Mouse (Mus musculus) spleen, adult 2 months (tissue): ENCODE measurements around the gene Vmn1r113. TPM values are rescaled to one million over a fixed set of nuclear protein-coding genes. Genes with fewer than 3 reads are reported as not detected.
"Not testable (repeated sequence)": the region's sequence is repeated elsewhere in the genome, so short reads cannot be mapped to it uniquely, and the experiment has no call there.

Source experiments
- DNase-seq, 2 experiments: peaks; one replicate each; pipeline versions ENCODE4 v3.0.0 to v3.0.0-alpha.2; 2012 to 2021; ENCODE audit warnings: low spot score in 2 of 2, low read depth in 1 of 2
- H3K27ac ChIP-seq: fragments of 200-500 bp; 2 replicates; pipeline ENCODE4 v1.5.1; 2012; ENCODE audit warnings: low read length, inconsistent platforms; ENCODE audit not compliant: insufficient read depth
- H3K27me3 ChIP-seq: fragments of 200-500 bp; 2 replicates; pipeline ENCODE4 v1.6.1; 2012; ENCODE audit warnings: mild to moderate bottlenecking, moderate library complexity, low read length, inconsistent platforms; ENCODE audit not compliant: control insufficient read depth, insufficient read depth
- H3K36me3 ChIP-seq: fragments of 200-500 bp; 2 replicates; pipeline ENCODE4 v1.6.1; 2012; ENCODE audit warnings: mild to moderate bottlenecking, low read length, inconsistent platforms; ENCODE audit not compliant: control insufficient read depth, insufficient read depth
- H3K4me1 ChIP-seq: fragments of 200-500 bp; 2 replicates; pipeline ENCODE4 v1.6.1; 2011; ENCODE audit warnings: inconsistent platforms; ENCODE audit not compliant: control insufficient read depth, insufficient read depth, insufficient read length
- H3K4me3 ChIP-seq: fragments of 200-500 bp; 2 replicates; pipeline ENCODE4 v1.5.1; 2011; ENCODE audit warnings: mild to moderate bottlenecking, inconsistent platforms; ENCODE audit not compliant: insufficient read depth, insufficient read length; ENCODE audit errors: extremely low read depth
- WGBS: fragments of 180-500 bp; shearing (Covaris S2); methylation state at CpG from one replicate; pipeline ENCODE4 v1.1.7; 2018; 5-methylcytosine and 5-hydroxymethylcytosine counted together
- polyA plus RNA-seq: library from polyadenylated mRNA; depleted of rRNA; stranded (reverse); fragments of >200 nt; gene quantifications from 2 replicates; pipeline ENCODE4 v1.2.3, GENCODE M21; 2012; rRNA removed

Gene Vmn1r113
- not detected in 2 replicates for polyA plus RNA-seq

DNA sequence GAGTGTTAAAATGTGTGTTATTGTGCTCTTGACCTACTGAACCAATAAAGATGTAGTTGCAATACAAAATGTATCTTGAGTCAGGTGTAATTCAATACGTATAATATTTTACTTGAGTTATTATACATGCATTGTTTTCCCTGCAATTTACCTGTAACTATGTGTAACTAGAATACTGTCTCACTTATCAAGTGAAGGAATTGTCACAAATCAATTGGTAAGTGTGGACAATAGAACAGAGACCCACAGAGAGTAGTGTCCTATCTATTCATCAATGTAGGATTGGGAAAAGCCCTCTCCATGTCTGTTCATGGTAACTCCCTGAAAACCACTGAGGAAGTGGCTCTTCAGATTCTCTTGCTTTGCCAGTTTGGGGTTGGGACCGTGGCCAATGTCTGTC, at the start of gene Vmn1r113:
Gene Vmn1r113 (plus strand): TSS at position 301 of the 400 bp plus-strand sequence.
- H3K36me3 ChIP-seq, H3K4me1 ChIP-seq, H3K27me3 ChIP-seq, H3K4me3 ChIP-seq, DNase-seq, H3K27ac ChIP-seq: not testable (repeated sequence)
- WGBS, result 63% methylated on average over 2 of the region's 2 CpGs

DNA sequence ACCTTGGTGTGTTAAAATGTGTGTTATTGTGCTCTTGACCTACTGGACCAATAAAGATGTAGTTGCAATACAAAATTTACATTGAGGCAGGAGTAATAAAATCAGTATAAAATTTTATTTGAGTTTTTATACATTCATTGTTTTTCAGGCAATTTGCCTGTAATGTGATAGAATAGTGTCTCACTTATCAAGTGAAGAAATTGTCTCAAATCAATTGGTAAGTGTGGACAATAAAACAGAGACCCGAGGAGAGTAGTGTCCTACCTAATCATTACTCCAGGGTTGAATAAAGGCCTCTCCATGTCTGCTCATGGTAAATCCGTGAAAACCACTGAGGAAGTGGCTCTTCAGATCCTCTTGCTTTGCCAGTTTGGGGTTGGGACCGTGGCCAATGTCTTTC, 16.2 kb upstream of the Vmn1r113 start, which contains the start of gene Vmn1r112:
Gene Vmn1r112 (plus strand): TSS at position 301 of the 400 bp plus-strand sequence.
- H3K27me3 ChIP-seq, H3K36me3 ChIP-seq, H3K27ac ChIP-seq, DNase-seq, H3K4me1 ChIP-seq, H3K4me3 ChIP-seq: not testable (repeated sequence)
- no CpG with 5 or more reads among the region's 3 CpGs for WGBS

DNA sequence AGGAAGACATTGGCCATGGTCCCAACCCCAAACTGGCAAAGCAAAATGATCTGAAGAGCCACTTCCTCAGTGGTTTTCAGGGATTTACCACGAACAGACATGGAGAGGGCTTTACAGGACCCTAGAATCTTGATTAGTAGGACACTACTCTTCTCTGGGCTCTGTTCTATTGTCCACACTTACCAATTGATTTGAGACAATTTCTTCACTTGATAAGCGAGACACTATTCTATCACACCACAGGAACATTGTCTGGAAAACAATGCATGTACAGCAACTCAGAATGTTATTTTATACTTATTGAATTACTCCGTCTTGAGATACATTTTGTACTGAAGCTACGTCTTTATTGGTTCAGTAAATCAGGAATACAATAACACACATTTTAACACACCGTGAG, 25.0 kb downstream of the Vmn1r113 start, which contains the start of gene Vmn1r114:
Gene Vmn1r114 (minus strand): TSS at position 101 of the 400 bp plus-strand sequence.
- H3K27ac ChIP-seq, H3K4me3 ChIP-seq, H3K36me3 ChIP-seq, DNase-seq, H3K27me3 ChIP-seq, H3K4me1 ChIP-seq: not testable (repeated sequence)
- WGBS, result no CpG with 5 or more reads among the region's 5 CpGs

Other genes with a start within 250 kb of the Vmn1r113 start
- not detected in 2 replicates for gene Gm5726, start 241.5 kb upstream of the Vmn1r113 start, polyA plus RNA-seq
- not detected in 2 replicates for gene Gm4141, start 211.0 kb upstream of the Vmn1r113 start, polyA plus RNA-seq
- not detected in 2 replicates for gene Gm4513, start 188.3 kb upstream of the Vmn1r113 start, polyA plus RNA-seq
- not detected in 2 replicates for gene Vmn1r107, start 118.4 kb upstream of the Vmn1r113 start, polyA plus RNA-seq
- not detected in 2 replicates for gene Vmn1r111, start 84.1 kb upstream of the Vmn1r113 start, polyA plus RNA-seq
- gene Gm10668, start 56.7 kb upstream of the Vmn1r113 start, polyA plus RNA-seq, result not detected in 2 replicates
- not detected in 2 replicates for gene Vmn1r112, start 16.1 kb upstream of the Vmn1r113 start, polyA plus RNA-seq
- not detected in 2 replicates for gene Vmn1r114, start 24.9 kb downstream of the Vmn1r113 start, polyA plus RNA-seq
- gene Vmn1r115, start 57.7 kb downstream of the Vmn1r113 start, polyA plus RNA-seq, result not detected in 2 replicates
- not detected in 2 replicates for gene Vmn1r116, start 85.0 kb downstream of the Vmn1r113 start, polyA plus RNA-seq
- gene Vmn1r117, start 96.8 kb downstream of the Vmn1r113 start, polyA plus RNA-seq, result not detected in 2 replicates
- not detected in 2 replicates for gene Vmn1r118, start 125.1 kb downstream of the Vmn1r113 start, polyA plus RNA-seq
- not detected in 2 replicates for gene Vmn1r119, start 225.2 kb downstream of the Vmn1r113 start, polyA plus RNA-seq